In the genomic region with DNA sequence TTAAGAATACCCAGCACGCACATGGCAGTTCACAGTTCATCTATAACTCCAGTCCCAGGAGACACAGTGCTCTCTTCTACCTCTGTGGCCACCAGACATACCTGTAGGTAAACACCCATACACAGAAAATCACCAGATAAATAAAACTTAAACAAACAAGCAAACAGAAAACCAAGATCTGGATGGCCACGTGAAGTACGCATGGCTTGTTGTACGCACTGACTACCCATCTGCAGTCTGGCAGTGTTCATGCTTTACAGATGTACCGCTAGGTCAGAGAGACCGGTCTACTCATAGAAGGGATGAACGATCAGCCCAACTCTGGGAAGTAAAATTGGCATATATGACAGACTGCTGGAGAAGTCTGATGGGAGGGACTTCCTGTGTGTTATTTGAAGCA, we compare ENCODE assay signal across 20 mouse cellular contexts. TPM values are rescaled to one million over a fixed set of nuclear protein-coding genes. Genes with fewer than 3 reads are reported as not detected.
"Had no signal": no experiment of that assay in that cellular context is flagged by ENCODE, and none has a peak within 500 bp of the region (broad histone marks: within the 10 kb centered on the region; RNA-seq: fewer than 3 reads in every experiment).

No protein-coding gene starts in this region.

- DNase-seq: lung, embryonic 14.5 days; lung, postnatal 14 days; lung, postnatal 36 days; midbrain, embryonic 14.5 days; retina, postnatal 1 day; right cerebral cortex, adult 18-20 months; right cerebral cortex, postnatal 25 days; right cerebral cortex, postnatal 4 days; spleen, adult 18-20 months; thymus, adult 18-20 months; thymus, postnatal 14 days; thymus, postnatal 36 days had no signal

- ATAC-seq: midbrain, embryonic 16.5 days had no signal

- H3K27me3 ChIP-seq: midbrain, embryonic 12.5 days; neural tube, embryonic 13.5 days; neural tube, embryonic 15.5 days had no signal

- H3K9ac ChIP-seq: liver, embryonic 14.5 days; lung, embryonic 14.5 days; midbrain, embryonic 12.5 days; neural tube, embryonic 13.5 days; neural tube, embryonic 15.5 days had no signal

- H3K4me3 ChIP-seq: midbrain, embryonic 10.5 days; midbrain, embryonic 12.5 days; myocyte; neural tube, embryonic 13.5 days; neural tube, embryonic 15.5 days had no signal

- H3K4me2 ChIP-seq: lung, embryonic 14.5 days; midbrain, embryonic 12.5 days; neural tube, embryonic 13.5 days; neural tube, embryonic 15.5 days had no signal

- H3K9me3 ChIP-seq: midbrain, embryonic 10.5 days; midbrain, embryonic 12.5 days; neural tube, embryonic 13.5 days; neural tube, embryonic 15.5 days had no signal

- H3K4me1 ChIP-seq: midbrain, embryonic 12.5 days; neural tube, embryonic 13.5 days; neural tube, embryonic 15.5 days had no signal

- H3K27ac ChIP-seq: liver, embryonic 14.5 days; macrophage; midbrain, embryonic 12.5 days; neural tube, embryonic 13.5 days; neural tube, embryonic 15.5 days had no signal

- H3K36me3 ChIP-seq: midbrain, embryonic 12.5 days; neural tube, embryonic 13.5 days; neural tube, embryonic 15.5 days had no signal

RNA-seq across cellular contexts. Expression of a gene that starts 27.8 kb away (rescaled TPM):
- polyA plus RNA-seq: myocyte had no signal
